Mouse (Mus musculus) left cerebral cortex, postnatal 25 days (tissue): ENCODE measurements around the gene Sgo2a. TPM values are rescaled to one million over a fixed set of nuclear protein-coding genes. Genes with fewer than 3 reads are reported as not detected.
"Not testable (repeated sequence)": the region's sequence is repeated elsewhere in the genome, so short reads cannot be mapped to it uniquely, and the experiment has no call there.

ENCODE experiments used
- DNase-seq, 2 experiments: peaks; one replicate each; pipeline ENCODE4 v3.0.0; 2022; ENCODE audit warnings: low spot score in 2 of 2, mixed read lengths in 1 of 2
- intact Hi-C: fragments of 180-260 bp; cut with DNase I; formaldehyde crosslinking; loops from one replicate; pipeline ENCODE4 v1.15.1; 2025
- total RNA-seq, 2 experiments: library from RNA; stranded (reverse); gene quantifications; 2 replicates each; pipeline ENCODE4 v1.2.3; 2021

Gene Sgo2a
- total RNA-seq, 2 experiments from 2014 or later = 0.41 to 0.46 TPM

- intact Hi-C loops = loop anchor here (5.0 kb wide), 1 partner anchor 602 kb away; no protein-coding TSS in a partner anchor
- DNase-seq = peak in 1 of 2 experiments; percentile 57
These were observed 33.9 kb downstream of the Sgo2a start, which contains the start of gene Aox1 for GRCm38 (mm10) chr1:58029636-58030117. TSS of gene Aox1 (plus strand) at chr1:58029931.

GRCm38 (mm10) chr1:58030156-58030871, 34.5 kb downstream of the Sgo2a start:
- DNase-seq = peak; percentile 41 to 52
- intact Hi-C loops = loop anchor here (5.0 kb wide), 1 partner anchor 603 kb away; no protein-coding TSS in a partner anchor

GRCm38 (mm10) chr1:58031160-58031769, 35.5 kb downstream of the Sgo2a start:
- DNase-seq = peak in 1 of 2 experiments; percentile 40
- intact Hi-C loops = loop anchor here (5.0 kb wide), 1 partner anchor 604 kb away; no protein-coding TSS in a partner anchor

- intact Hi-C loops, DNase-seq: not testable (repeated sequence)
These were observed 41.5 kb downstream of the Sgo2a start for GRCm38 (mm10) chr1:58037306-58037705.

GRCm38 (mm10) chr1:58045076-58045475, 49.3 kb downstream of the Sgo2a start:
- no peak for DNase-seq
- intact Hi-C loops = no loop called here

GRCm38 (mm10) chr1:58045546-58045945, 49.8 kb downstream of the Sgo2a start:
- DNase-seq = peak in 1 of 2 experiments; percentile 65
- intact Hi-C loops = no loop called here

GRCm38 (mm10) chr1:58046721-58047290, 51.0 kb downstream of the Sgo2a start:
- intact Hi-C loops = no loop called here
- DNase-seq = no peak

- intact Hi-C loops = no loop called here
These were observed 53.4 kb downstream of the Sgo2a start for GRCm38 (mm10) chr1:58049126-58049525.

GRCm38 (mm10) chr1:58055598-58055997, 59.8 kb downstream of the Sgo2a start:
- intact Hi-C loops = no loop called here
- DNase-seq = no peak

More at GRCm38 (mm10) chr1:58049126-58049525, 53.4 kb downstream of the Sgo2a start:
- DNase-seq = no peak

GRCm38 (mm10) chr1:58056074-58056807, 60.5 kb downstream of the Sgo2a start:
- intact Hi-C loops = no loop called here
- DNase-seq = no peak

- DNase-seq = no peak
- intact Hi-C loops = no loop called here
These were observed 61.2 kb downstream of the Sgo2a start for GRCm38 (mm10) chr1:58056939-58057338.

GRCm38 (mm10) chr1:58058846-58059245, 63.1 kb downstream of the Sgo2a start:
- no peak for DNase-seq
- intact Hi-C loops = no loop called here

- intact Hi-C loops = no loop called here
- no peak for DNase-seq
These were observed 66.4 kb downstream of the Sgo2a start for GRCm38 (mm10) chr1:58062131-58062530.

GRCm38 (mm10) chr1:58065151-58065550, 69.4 kb downstream of the Sgo2a start:
- intact Hi-C loops = no loop called here

GRCm38 (mm10) chr1:58065606-58066005, 69.8 kb downstream of the Sgo2a start:
- intact Hi-C loops = no loop called here
- DNase-seq = no peak

More at GRCm38 (mm10) chr1:58065151-58065550, 69.4 kb downstream of the Sgo2a start:
- no peak for DNase-seq

- intact Hi-C loops = no loop called here
- no peak for DNase-seq
These were observed 73.4 kb downstream of the Sgo2a start for GRCm38 (mm10) chr1:58069181-58069580.

GRCm38 (mm10) chr1:58070091-58070490, 74.3 kb downstream of the Sgo2a start:
- intact Hi-C loops = no loop called here

GRCm38 (mm10) chr1:58071006-58071405, 75.2 kb downstream of the Sgo2a start:
- intact Hi-C loops = no loop called here
- no peak for DNase-seq

More at GRCm38 (mm10) chr1:58070091-58070490, 74.3 kb downstream of the Sgo2a start:
- peak in 1 of 2 experiments; percentile 21 for DNase-seq

GRCm38 (mm10) chr1:58071509-58071908, 75.7 kb downstream of the Sgo2a start:
- intact Hi-C loops = no loop called here
- no peak for DNase-seq

GRCm38 (mm10) chr1:58072416-58072815, 76.6 kb downstream of the Sgo2a start:
- intact Hi-C loops = no loop called here
- DNase-seq = no peak
